Mouse (Mus musculus) CH12.LX (cell line): ENCODE measurements around the gene Hpse2. TPM values are rescaled to one million over a fixed set of nuclear protein-coding genes. Genes with fewer than 3 reads are reported as not detected.
A peak's percentile ranks its signal among the peaks of the same experiment; 100 is the strongest.

Source experiments
- DNase-seq: peaks from one replicate; pipeline ENCODE4 v3.0.0-alpha.2; 2013; ENCODE audit errors: extremely low read depth
- H3K27ac ChIP-seq: 2 replicates; pipeline ENCODE4 v1.5.1; 2012; ENCODE audit warnings: low read depth, mild to moderate bottlenecking, control low read depth, moderate library complexity; ENCODE audit not compliant: insufficient read depth
- H3K27me3 ChIP-seq: replicated peaks from 2 replicates; pipeline ENCODE3; 2012; ENCODE audit warnings: inconsistent platforms
- H3K36me3 ChIP-seq, 2 experiments: replicated peaks in 1 of 2; 2 replicates each; pipeline versions ENCODE3 to v1.6.1; 2012; ENCODE audit warnings: inconsistent platforms in 1 of 2, low read length in 1 of 2, mild to moderate bottlenecking in 1 of 2, mixed read lengths in 1 of 2, moderate library complexity in 1 of 2; ENCODE audit not compliant: control insufficient read depth in 1 of 2, insufficient read depth in 1 of 2
- H3K4me1 ChIP-seq, 2 experiments: 2 replicates each; pipeline ENCODE4 v1.6.1; 2012; ENCODE audit warnings: inconsistent platforms in 1 of 2, moderate library complexity in 1 of 2; ENCODE audit not compliant: insufficient read depth in 2 of 2, control insufficient read depth in 1 of 2
- H3K4me2 ChIP-seq: 2 replicates; pipeline ENCODE4 v1.6.1; 2012; ENCODE audit warnings: low read depth, mild to moderate bottlenecking, control low read depth; ENCODE audit not compliant: poor library complexity, insufficient read depth, severe bottlenecking
- H3K4me3 ChIP-seq, 3 experiments: fragments of 150-350 bp in 1 of 3; sonication (generic) in 1 of 3; replicated peaks in 1 of 3; 2 replicates each; pipeline versions ENCODE3 to v1.5.1; 2011 to 2012; ENCODE audit warnings: low read depth in 2 of 3, low read length in 2 of 3, mild to moderate bottlenecking in 2 of 3, moderate library complexity in 2 of 3, control low read depth in 1 of 3, improper control_type of control experiment in 1 of 3, inconsistent platforms in 1 of 3, mixed read lengths in 1 of 3; ENCODE audit not compliant: poor library complexity in 1 of 3
- H3K79me2 ChIP-seq: replicated peaks from 2 replicates; pipeline ENCODE4 v1.6.1; 2012; ENCODE audit warnings: mild to moderate bottlenecking, moderate library complexity; ENCODE audit not compliant: control insufficient read depth, poor library complexity, insufficient read depth, severe bottlenecking; ENCODE audit errors: extremely low read depth
- H3K9ac ChIP-seq: 2 replicates; pipeline ENCODE4 v1.6.1; 2012; ENCODE audit warnings: low read depth, mild to moderate bottlenecking, control low read depth, moderate library complexity; ENCODE audit not compliant: insufficient read depth
- H3K9me3 ChIP-seq: replicated peaks from 2 replicates; pipeline ENCODE3; 2012; ENCODE audit warnings: low read length, inconsistent platforms, mixed read lengths
- E2F4 ChIP-seq: IDR thresholded peaks from 2 replicates; pipeline ENCODE4 v1.6.1; 2011; ENCODE audit warnings: low read depth, low read length, improper control_type of control experiment; ENCODE audit not compliant: insufficient replicate concordance
- ELF1 ChIP-seq: IDR thresholded peaks from 2 replicates; pipeline ENCODE4 v1.6.1; 2014; ENCODE audit warnings: low read depth, mild to moderate bottlenecking, inconsistent platforms, low read length, improper control_type of control experiment
- EP300 ChIP-seq: IDR thresholded peaks from 2 replicates; pipeline ENCODE4 v1.6.1; 2011; ENCODE audit warnings: low read length, improper control_type of control experiment
- ETS1 ChIP-seq: conservative IDR thresholded peaks from 2 replicates; pipeline ENCODE4 v1.6.1; 2012; ENCODE audit warnings: low read depth, mild to moderate bottlenecking, inconsistent platforms, low read length, improper control_type of control experiment, moderate library complexity
- GABPA ChIP-seq: IDR thresholded peaks from 2 replicates; pipeline ENCODE4 v1.6.1; 2012; ENCODE audit warnings: low read depth, low read length, improper control_type of control experiment, inconsistent platforms; ENCODE audit not compliant: insufficient replicate concordance
- HCFC1 ChIP-seq: IDR thresholded peaks from 2 replicates; pipeline ENCODE4 v1.6.1; 2012; ENCODE audit warnings: low read depth, mild to moderate bottlenecking, inconsistent platforms, low read length, improper control_type of control experiment
- IRF4 ChIP-seq: IDR thresholded peaks from 2 replicates; pipeline ENCODE4 v1.6.1; 2014; ENCODE audit warnings: low read depth, mild to moderate bottlenecking, inconsistent platforms, low read length, improper control_type of control experiment
- JUN ChIP-seq: IDR thresholded peaks from 2 replicates; pipeline ENCODE4 v1.6.1; 2011; ENCODE audit warnings: low read depth, mild to moderate bottlenecking, low read length, improper control_type of control experiment, moderate library complexity; ENCODE audit not compliant: insufficient read depth
- MAFK ChIP-seq: IDR thresholded peaks from 2 replicates; pipeline ENCODE4 v1.6.1; 2011; ENCODE audit warnings: low read length, improper control_type of control experiment; ENCODE audit not compliant: insufficient replicate concordance
- MAZ ChIP-seq: IDR thresholded peaks from 2 replicates; pipeline ENCODE4 v1.6.1; 2012; ENCODE audit warnings: low read depth, mild to moderate bottlenecking, inconsistent platforms, low read length, improper control_type of control experiment, moderate library complexity
- MEF2A ChIP-seq: IDR thresholded peaks from 2 replicates; pipeline ENCODE4 v1.6.1; 2014; ENCODE audit warnings: low read depth, mild to moderate bottlenecking, inconsistent platforms, low read length, improper control_type of control experiment, borderline replicate concordance
- MXI1 ChIP-seq: IDR thresholded peaks from 2 replicates; pipeline ENCODE4 v1.6.1; 2011; ENCODE audit warnings: mild to moderate bottlenecking, low read depth, low read length, improper control_type of control experiment
- MYC ChIP-seq: IDR thresholded peaks from 2 replicates; pipeline ENCODE4 v1.6.1; 2011; ENCODE audit warnings: low read depth, mild to moderate bottlenecking, improper control_type of control experiment, low read length
- NELFE ChIP-seq: IDR thresholded peaks from 2 replicates; pipeline ENCODE4 v1.6.1; 2011; ENCODE audit warnings: low read depth, low read length, improper control_type of control experiment
- NRF1 ChIP-seq: IDR thresholded peaks from 2 replicates; pipeline ENCODE4 v1.6.1; 2014; ENCODE audit warnings: low read depth, mild to moderate bottlenecking, inconsistent platforms, low read length, improper control_type of control experiment, moderate library complexity
- POLR2AphosphoS2 ChIP-seq: IDR thresholded peaks from 2 replicates; pipeline ENCODE4 v1.6.1; 2011; ENCODE audit warnings: low read depth, low read length, improper control_type of control experiment
- SIN3A ChIP-seq: IDR thresholded peaks from 2 replicates; pipeline ENCODE4 v1.6.1; 2012; ENCODE audit warnings: low read length, improper control_type of control experiment, inconsistent platforms
- ZC3H11A ChIP-seq: IDR thresholded peaks from 2 replicates; pipeline ENCODE4 v1.6.1; 2012; ENCODE audit warnings: low read depth, mild to moderate bottlenecking, inconsistent platforms, low read length, improper control_type of control experiment
- dilution Hi-C: fragments of 300-500 bp; cut with MboI; formaldehyde crosslinking; loops from 2 replicates; pipeline ENCODE4 v1.14.3; 2020; ENCODE audit warnings: low sequenced_read_pairs; ENCODE audit not compliant: extremely low pct_unique_long_range_greater_than_20kb, extremely low pct_ligation_motif_present
- in situ Hi-C: fragments of 300-500 bp; cut with MboI; formaldehyde crosslinking; loops from 3 replicates; pipeline ENCODE4 v1.14.3; 2019; ENCODE audit warnings: low sequenced_read_pairs, low pct_ligation_motif_present, low pct_unique_long_range_greater_than_20kb, mixed read lengths
- polyA plus RNA-seq: library from polyadenylated mRNA; unstranded; fragments of >175 nt; gene quantifications from 2 replicates; pipeline ENCODE4 v1.2.1, GENCODE M21; 2012; ENCODE audit warnings: low read depth; ENCODE audit not compliant: insufficient read length
- total RNA-seq, 2 experiments: library from RNA; depleted of rRNA; stranded (reverse); fragments of 300-350 nt in 1 of 2; fragments of >200 nt in 1 of 2; gene quantifications; 2 replicates each; pipeline ENCODE4 v1.2.3; 2012 to 2014

The Hpse2 gene
- total and polyA plus RNA-seq, 3 experiments = not detected

DNA sequence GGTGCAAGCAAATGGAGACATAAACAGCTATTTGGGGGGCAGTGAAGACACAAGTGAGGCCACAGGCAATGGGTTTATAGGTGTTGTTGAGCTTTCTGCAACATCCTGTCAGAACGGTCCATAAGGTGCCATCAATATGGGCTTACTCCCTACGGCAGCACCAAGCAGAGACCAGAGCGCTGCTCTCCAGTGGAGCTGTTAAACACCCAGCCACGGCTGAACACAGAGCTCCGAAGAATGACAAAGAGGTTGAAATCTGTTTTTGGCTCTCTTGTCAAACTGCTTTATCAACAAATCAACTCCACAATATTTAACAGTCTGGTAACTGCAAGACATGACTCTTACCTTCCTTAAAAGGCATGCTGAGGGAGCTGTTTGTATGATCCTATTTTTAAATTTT lies 537.7 kb downstream of the Hpse2 start:
- in situ Hi-C loops = no loop called here
- Histone ChIP-seq H3K4me2 (no peak overlapping the region), H3K27me3 (no peaks in the 10 kb centered on the region), H3K36me3 (no peaks in the 10 kb centered on the region), H3K4me3 (no peak overlapping the region), H3K9me3 (peaks cover 3% of the 10 kb centered on the region), H3K4me1 (no peaks in the 10 kb centered on the region), H3K9ac (no peak overlapping the region), H3K27ac (no peak overlapping the region), H3K79me2 (no peaks in the 10 kb centered on the region)
- TF ChIP-seq MAFK = no peak
- TF ChIP-seq MXI1 = no peak
- no peak for TF ChIP-seq HCFC1
- TF ChIP-seq GABPA = no peak
- no peak for TF ChIP-seq POLR2AphosphoS2
- no peak for TF ChIP-seq MYC
- no peak for TF ChIP-seq NELFE
- no peak for TF ChIP-seq NRF1
- TF ChIP-seq IRF4 = no peak
- no peak for TF ChIP-seq ZC3H11A
- no peak for TF ChIP-seq ELF1
- TF ChIP-seq ETS1 = no peak
- TF ChIP-seq SIN3A = no peak
- no peak for TF ChIP-seq E2F4
- no peak for TF ChIP-seq JUN
- no peak for DNase-seq
- dilution Hi-C loops = no loop called here

DNA sequence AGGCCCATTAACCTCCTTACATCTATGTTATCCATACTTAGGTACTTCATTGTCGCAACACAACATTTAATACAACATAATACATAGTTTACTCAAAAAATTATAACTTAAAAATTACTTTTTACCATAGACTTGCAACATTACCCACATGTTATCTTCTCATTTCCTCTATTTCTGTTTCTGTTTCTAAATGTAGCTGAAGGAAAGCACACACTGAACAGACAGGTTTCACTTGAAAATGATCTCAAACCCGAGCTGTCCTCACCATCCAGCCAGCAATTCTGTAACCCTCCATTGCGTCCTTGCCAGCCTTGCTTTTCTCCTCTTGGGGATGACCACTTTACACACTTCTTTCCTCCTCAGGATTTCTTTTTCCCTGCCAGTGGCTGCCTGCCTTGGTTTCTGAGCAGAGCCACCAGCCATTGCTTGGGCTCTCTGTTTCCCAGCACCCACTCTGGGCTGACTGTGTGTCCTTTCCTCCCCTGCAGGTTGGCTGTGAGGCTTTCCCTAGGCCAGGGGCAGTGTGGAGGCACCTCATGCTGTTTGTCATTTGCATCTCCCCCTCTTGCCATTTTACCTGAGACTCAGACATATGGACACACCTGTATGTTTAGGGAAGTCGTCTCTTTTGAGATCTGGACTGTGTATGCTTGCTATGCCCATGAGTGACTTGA lies 548.4 kb downstream of the Hpse2 start:
- Histone ChIP-seq H3K79me2 (no peaks in the 10 kb centered on the region), H3K27me3 (no peaks in the 10 kb centered on the region), H3K36me3 (no peaks in the 10 kb centered on the region), H3K4me3 (no peak overlapping the region), H3K4me2 (peak overlapping the region; percentile 51), H3K9me3 (no peaks in the 10 kb centered on the region), H3K27ac (no peak overlapping the region), H3K4me1 (peaks cover 11 to 35% of the 10 kb centered on the region in 2 experiments), H3K9ac (no peak overlapping the region)
- no peak for TF ChIP-seq MAZ
- TF ChIP-seq EP300 = peak; percentile 33; the same call in 1 of the 2 replicates
- peak; percentile 59; the same call in 1 of the 2 replicates for TF ChIP-seq IRF4
- TF ChIP-seq MEF2A = peak; percentile 67; the same call in 1 of the 2 replicates
- dilution Hi-C loops = no loop called here
- in situ Hi-C loops = no loop called here
- DNase-seq = peak; percentile 38
